Mouse (Mus musculus): ENCODE data around the gene Mrc2. TPM values are rescaled to one million over a fixed set of nuclear protein-coding genes. Genes with fewer than 3 reads are reported as not detected.
A peak's percentile ranks its signal among the peaks of the same experiment; 100 is the strongest.

Mrc2 gene
- total RNA-seq (2021): 10 to 100 TPM; 16.5 to 18.6 TPM
- long read RNA-seq, experiment 1, partial matches to known transcripts: 4 of 5 reads
- long read RNA-seq, experiment 1, other reads (novel, unspliced or antisense): 1 of 5 reads
- long read RNA-seq, experiment 2, full-length matches to known transcripts: 3 of 9 reads
- long read RNA-seq, experiment 2, partial matches to known transcripts: 5 of 9 reads
- long read RNA-seq, experiment 2, other reads (novel, unspliced or antisense): 1 of 9 reads

GRCm38 (mm10) chr11:105292124-105293071 is at the start of gene Mrc2:
TSS of gene Mrc2 (plus strand) at chr11:105292643.
- DNase-seq: peak; percentile 82

GRCm38 (mm10) chr11:105246369-105246768 is 46.1 kb upstream of the Mrc2 start:
- no peak for DNase-seq

- no peak for DNase-seq
Measured at GRCm38 (mm10) chr11:105246785-105247184, 45.7 kb upstream of the Mrc2 start.

GRCm38 (mm10) chr11:105247321-105247720 is 45.1 kb upstream of the Mrc2 start:
- DNase-seq: no peak

- no peak for DNase-seq
Measured at GRCm38 (mm10) chr11:105259733-105260132, 32.7 kb upstream of the Mrc2 start.

- no peak for DNase-seq
Measured at GRCm38 (mm10) chr11:105261116-105261515, 31.3 kb upstream of the Mrc2 start.

GRCm38 (mm10) chr11:105261601-105262351 is 30.7 kb upstream of the Mrc2 start:
- DNase-seq: no peak

GRCm38 (mm10) chr11:105264506-105264905 is 27.9 kb upstream of the Mrc2 start:
- DNase-seq: no peak

- DNase-seq: no peak
Measured at GRCm38 (mm10) chr11:105264988-105265387, 27.5 kb upstream of the Mrc2 start.

GRCm38 (mm10) chr11:105270155-105270554 is 22.3 kb upstream of the Mrc2 start:
- DNase-seq: no peak

- no peak for DNase-seq
Measured at GRCm38 (mm10) chr11:105280456-105280855, 12.0 kb upstream of the Mrc2 start.

GRCm38 (mm10) chr11:105281291-105281690 is 11.2 kb upstream of the Mrc2 start:
- no peak for DNase-seq

GRCm38 (mm10) chr11:105281763-105282459 is 10.5 kb upstream of the Mrc2 start:
- DNase-seq: no peak

GRCm38 (mm10) chr11:105282460-105282859 is 10.0 kb upstream of the Mrc2 start:
- DNase-seq: peak; percentile 80

GRCm38 (mm10) chr11:105283016-105283415 is 9.4 kb upstream of the Mrc2 start:
- no peak for DNase-seq

- no peak for DNase-seq
Measured at GRCm38 (mm10) chr11:105285720-105286119, 6.7 kb upstream of the Mrc2 start.

- no peak for DNase-seq
Measured at GRCm38 (mm10) chr11:105289403-105289802, 3.0 kb upstream of the Mrc2 start.

- peak; percentile 58 for DNase-seq
Measured at GRCm38 (mm10) chr11:105291681-105292123, 741 bp upstream of the Mrc2 start.

- peak; percentile 79 for DNase-seq
Measured at GRCm38 (mm10) chr11:105293101-105293581, 698 bp downstream of the Mrc2 start.

GRCm38 (mm10) chr11:105293901-105294494 is 1.6 kb downstream of the Mrc2 start:
- peak; percentile 58 for DNase-seq

GRCm38 (mm10) chr11:105296084-105296483 is 3.6 kb downstream of the Mrc2 start:
- no peak for DNase-seq

Measured in gastrocnemius, postnatal 25 days (tissue).